Mouse (Mus musculus): ENCODE measurements at regions not wholly inside any gene's neighbourhood (a gene's known extent, or its start where the extent isn't known, plus 50 kb on each side); places are given as distances from the start of the nearest gene placed in this dataset.

DNA sequence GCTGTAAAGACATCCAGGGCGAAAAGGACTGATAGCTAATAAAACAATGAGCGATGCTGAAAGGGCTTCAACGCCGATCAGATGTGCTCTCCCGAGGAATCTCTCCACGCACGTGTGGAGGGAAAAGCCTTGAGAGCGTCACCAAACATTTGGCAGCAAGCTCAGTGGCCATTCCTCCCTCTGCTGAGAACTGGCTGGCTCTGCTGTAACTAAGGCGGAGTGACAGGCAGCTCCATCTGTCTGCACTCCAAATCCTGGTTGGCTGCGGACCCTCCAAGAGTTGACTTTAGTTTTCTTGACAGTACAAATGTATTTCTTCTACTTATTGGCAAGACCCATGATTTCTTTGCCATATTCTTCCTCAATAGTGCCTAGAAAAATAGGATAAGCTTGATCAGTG is 68.5 kb upstream of the Cxcl12 start:
- Histone ChIP-seq H3K4me3 (no peak overlapping the region), H3K36me3 (ENCODE audit: control insufficient read depth, insufficient read depth, low read length) (no peaks in the 10 kb centered on the region), H3K27me3 (ENCODE audit: control insufficient read depth, insufficient read depth, low read length) (no peaks in the 10 kb centered on the region; the same call in 1 of the 2 replicates), H3K79me2 (replicated peaks; ENCODE audit: control insufficient read depth, insufficient read depth, low read length) (no peaks in the 10 kb centered on the region), H3K27ac (no peak overlapping the region), H3K4me1 (ENCODE audit: control insufficient read depth, insufficient read depth, low read length) (no peaks in the 10 kb centered on the region), H3K9ac (ENCODE audit: low read depth, low read length) (no peak overlapping the region)
- 46% methylated on average over 10 of the region's 10 CpGs for WGBS
- intact Hi-C loops (cut with DNase I) = no loop called here
- TF ChIP-seq EP300 (IDR thresholded peaks at IDR 0.05; ENCODE audit: insufficient read depth, low read depth, low read length) = no peak
- no peak for TF ChIP-seq POLR2A (IDR thresholded peaks at IDR 0.05; ENCODE audit: insufficient read depth, low read depth, low read length)
- no peak for TF ChIP-seq CTCF (IDR thresholded peaks at IDR 0.05)
- no peak for DNase-seq

DNA sequence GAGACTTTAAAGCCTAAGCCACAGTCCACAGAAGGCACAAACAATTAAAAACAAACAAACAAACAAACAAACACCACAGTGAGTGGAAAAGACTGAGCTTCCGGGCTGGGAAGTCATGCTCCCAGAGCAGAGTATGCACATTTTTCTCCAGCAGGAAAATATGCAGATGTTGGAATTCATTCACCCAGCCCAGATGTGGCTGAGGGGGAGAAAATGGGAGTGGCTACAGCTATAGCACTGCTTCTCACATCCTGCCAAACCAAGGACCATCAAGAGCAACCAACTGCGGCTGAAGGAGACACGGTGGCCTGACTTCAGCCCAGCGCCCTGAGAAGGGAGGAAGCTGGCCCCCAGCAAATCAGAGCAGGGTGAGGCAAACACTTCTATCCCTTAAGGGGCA is 65.6 kb upstream of the Cxcl12 start:
- Histone ChIP-seq H3K4me1 (ENCODE audit: control insufficient read depth, insufficient read depth, low read length) (no peaks in the 10 kb centered on the region), H3K27ac (no peak overlapping the region), H3K79me2 (replicated peaks; ENCODE audit: control insufficient read depth, insufficient read depth, low read length) (no peaks in the 10 kb centered on the region), H3K9ac (ENCODE audit: low read depth, low read length) (no peak overlapping the region), H3K36me3 (ENCODE audit: control insufficient read depth, insufficient read depth, low read length) (no peaks in the 10 kb centered on the region), H3K27me3 (ENCODE audit: control insufficient read depth, insufficient read depth, low read length) (no peaks in the 10 kb centered on the region; the same call in 1 of the 2 replicates), H3K4me3 (no peak overlapping the region)
- intact Hi-C loops (cut with DNase I) = no loop called here
- 75% methylated on average over 4 of the region's 4 CpGs for WGBS
- DNase-seq = no peak
- TF ChIP-seq POLR2A (IDR thresholded peaks at IDR 0.05; ENCODE audit: insufficient read depth, low read depth, low read length) (no peak), CTCF (IDR thresholded peaks at IDR 0.05) (no peak), EP300 (IDR thresholded peaks at IDR 0.05; ENCODE audit: insufficient read depth, low read depth, low read length) (no peak)

DNA sequence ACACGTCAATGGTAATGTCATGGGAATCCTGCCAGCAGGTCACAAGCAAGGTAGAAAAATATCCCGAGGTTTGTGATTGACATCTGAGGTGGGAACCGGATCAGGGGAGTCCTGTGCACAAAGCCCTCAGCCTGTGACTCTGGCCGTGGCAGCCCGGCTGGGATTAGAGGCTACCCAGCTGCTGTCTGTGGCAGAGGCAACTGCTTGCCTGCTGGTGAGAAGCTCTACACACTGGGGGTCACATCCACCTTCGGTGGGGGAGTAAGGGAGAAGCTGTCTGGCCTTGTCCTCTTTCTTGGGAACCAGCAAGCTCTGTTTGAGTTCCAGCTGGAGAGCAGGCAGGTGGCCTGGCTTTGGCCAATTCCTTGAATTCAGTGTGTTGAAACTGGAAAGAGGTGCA is 64.3 kb upstream of the Cxcl12 start:
- DNase-seq = no peak
- Histone ChIP-seq H3K4me1 (ENCODE audit: control insufficient read depth, insufficient read depth, low read length) (no peaks in the 10 kb centered on the region), H3K79me2 (replicated peaks; ENCODE audit: control insufficient read depth, insufficient read depth, low read length) (no peaks in the 10 kb centered on the region), H3K27me3 (ENCODE audit: control insufficient read depth, insufficient read depth, low read length) (no peaks in the 10 kb centered on the region; the same call in 1 of the 2 replicates), H3K27ac (no peak overlapping the region), H3K4me3 (no peak overlapping the region), H3K36me3 (ENCODE audit: control insufficient read depth, insufficient read depth, low read length) (no peaks in the 10 kb centered on the region), H3K9ac (ENCODE audit: low read depth, low read length) (no peak overlapping the region)
- WGBS = 80% methylated on average over 6 of the region's 6 CpGs
- no peak for TF ChIP-seq POLR2A (IDR thresholded peaks at IDR 0.05; ENCODE audit: insufficient read depth, low read depth, low read length)
- no peak for TF ChIP-seq CTCF (IDR thresholded peaks at IDR 0.05)
- TF ChIP-seq EP300 (IDR thresholded peaks at IDR 0.05; ENCODE audit: insufficient read depth, low read depth, low read length) = no peak
- intact Hi-C loops (cut with DNase I) = no loop called here

- Histone ChIP-seq H3K27ac (no peak overlapping the region), H3K4me3 (no peak overlapping the region), H3K27me3 (ENCODE audit: control insufficient read depth, insufficient read depth, low read length) (no peaks in the 10 kb centered on the region; the same call in 1 of the 2 replicates), H3K36me3 (ENCODE audit: control insufficient read depth, insufficient read depth, low read length) (no peaks in the 10 kb centered on the region), H3K4me1 (ENCODE audit: control insufficient read depth, insufficient read depth, low read length) (no peaks in the 10 kb centered on the region), H3K9ac (ENCODE audit: low read depth, low read length) (no peak overlapping the region), H3K79me2 (replicated peaks; ENCODE audit: control insufficient read depth, insufficient read depth, low read length) (no peaks in the 10 kb centered on the region)
- TF ChIP-seq POLR2A (IDR thresholded peaks at IDR 0.05; ENCODE audit: insufficient read depth, low read depth, low read length) (no peak), EP300 (IDR thresholded peaks at IDR 0.05; ENCODE audit: insufficient read depth, low read depth, low read length) (no peak), CTCF (IDR thresholded peaks at IDR 0.05) (no peak)
- intact Hi-C loops (cut with DNase I) = no loop called here
- WGBS = 73% methylated on average over 2 of the region's 2 CpGs
- no peak for DNase-seq
Observed at GRCm38 (mm10) chr6:117104463-117104862, 63.9 kb upstream of the Cxcl12 start.

DNA sequence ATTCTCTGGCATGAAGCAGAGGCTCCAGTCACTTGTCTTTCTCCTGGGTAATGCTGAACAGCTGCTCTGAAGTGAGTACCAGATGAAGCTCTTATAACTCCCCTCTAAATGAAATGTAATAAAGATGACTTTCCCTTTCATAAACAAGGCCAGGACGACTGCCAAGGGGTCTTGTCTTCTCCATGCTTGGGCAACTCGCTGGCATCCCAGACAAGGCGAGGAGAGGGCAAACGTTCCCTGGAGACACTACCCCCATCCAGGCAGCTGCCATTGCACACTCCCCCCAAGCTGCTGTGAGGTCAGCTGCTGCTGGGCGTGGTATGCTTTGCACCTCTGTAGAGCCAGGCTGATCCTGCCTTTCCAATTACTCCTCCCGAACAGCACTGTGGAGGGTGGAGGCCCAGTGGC is 63.1 kb upstream of the Cxcl12 start:
- Histone ChIP-seq H3K27ac (no peak overlapping the region), H3K4me3 (no peak overlapping the region), H3K9ac (ENCODE audit: low read depth, low read length) (no peak overlapping the region), H3K27me3 (ENCODE audit: control insufficient read depth, insufficient read depth, low read length) (no peaks in the 10 kb centered on the region; the same call in 1 of the 2 replicates), H3K36me3 (ENCODE audit: control insufficient read depth, insufficient read depth, low read length) (no peaks in the 10 kb centered on the region), H3K79me2 (replicated peaks; ENCODE audit: control insufficient read depth, insufficient read depth, low read length) (no peaks in the 10 kb centered on the region), H3K4me1 (ENCODE audit: control insufficient read depth, insufficient read depth, low read length) (no peaks in the 10 kb centered on the region)
- WGBS = 56% methylated on average over 6 of the region's 6 CpGs
- peak; percentile 12 to 28 for DNase-seq
- TF ChIP-seq POLR2A (IDR thresholded peaks at IDR 0.05; ENCODE audit: insufficient read depth, low read depth, low read length) = no peak
- no peak for TF ChIP-seq CTCF (IDR thresholded peaks at IDR 0.05)
- no peak for TF ChIP-seq EP300 (IDR thresholded peaks at IDR 0.05; ENCODE audit: insufficient read depth, low read depth, low read length)
- intact Hi-C loops (cut with DNase I) = no loop called here

GRCm38 (mm10) chr6:117110291-117110690 is 58.0 kb upstream of the Cxcl12 start:
- Histone ChIP-seq H3K4me1 (ENCODE audit: control insufficient read depth, insufficient read depth, low read length) (no peaks in the 10 kb centered on the region; the same call in 1 of the 2 replicates), H3K9ac (ENCODE audit: low read depth, low read length) (no peak overlapping the region), H3K79me2 (replicated peaks; ENCODE audit: control insufficient read depth, insufficient read depth, low read length) (no peaks in the 10 kb centered on the region), H3K4me3 (no peak overlapping the region), H3K36me3 (ENCODE audit: control insufficient read depth, insufficient read depth, low read length) (no peaks in the 10 kb centered on the region), H3K27me3 (ENCODE audit: control insufficient read depth, insufficient read depth, low read length) (no peaks in the 10 kb centered on the region), H3K27ac (no peak overlapping the region)
- WGBS = 78% methylated on average over 3 of the region's 3 CpGs
- no peak for DNase-seq
- intact Hi-C loops (cut with DNase I) = no loop called here
- TF ChIP-seq POLR2A (IDR thresholded peaks at IDR 0.05; ENCODE audit: insufficient read depth, low read depth, low read length) (no peak), CTCF (IDR thresholded peaks at IDR 0.05) (no peak), EP300 (IDR thresholded peaks at IDR 0.05; ENCODE audit: insufficient read depth, low read depth, low read length) (no peak)

Data from heart, adult 2 months (tissue).